Mouse (Mus musculus) testis, adult 2 months (tissue): ENCODE results near the gene Dst.

Experiments
- CTCF ChIP-seq: fragments of 200-500 bp; IDR thresholded peaks from 2 replicates; pipeline ENCODE4 v1.5.1; 2012; ENCODE audit warnings: low read depth, mild to moderate bottlenecking, inconsistent platforms, low read length, moderate library complexity; ENCODE audit not compliant: control insufficient read depth, insufficient read depth, insufficient replicate concordance
- POLR2A ChIP-seq: fragments of 200-500 bp; IDR thresholded peaks from 2 replicates; pipeline ENCODE4 v1.6.1; 2012; ENCODE audit warnings: low read depth, mild to moderate bottlenecking, inconsistent platforms, low read length, moderate library complexity; ENCODE audit not compliant: control insufficient read depth

DNA sequence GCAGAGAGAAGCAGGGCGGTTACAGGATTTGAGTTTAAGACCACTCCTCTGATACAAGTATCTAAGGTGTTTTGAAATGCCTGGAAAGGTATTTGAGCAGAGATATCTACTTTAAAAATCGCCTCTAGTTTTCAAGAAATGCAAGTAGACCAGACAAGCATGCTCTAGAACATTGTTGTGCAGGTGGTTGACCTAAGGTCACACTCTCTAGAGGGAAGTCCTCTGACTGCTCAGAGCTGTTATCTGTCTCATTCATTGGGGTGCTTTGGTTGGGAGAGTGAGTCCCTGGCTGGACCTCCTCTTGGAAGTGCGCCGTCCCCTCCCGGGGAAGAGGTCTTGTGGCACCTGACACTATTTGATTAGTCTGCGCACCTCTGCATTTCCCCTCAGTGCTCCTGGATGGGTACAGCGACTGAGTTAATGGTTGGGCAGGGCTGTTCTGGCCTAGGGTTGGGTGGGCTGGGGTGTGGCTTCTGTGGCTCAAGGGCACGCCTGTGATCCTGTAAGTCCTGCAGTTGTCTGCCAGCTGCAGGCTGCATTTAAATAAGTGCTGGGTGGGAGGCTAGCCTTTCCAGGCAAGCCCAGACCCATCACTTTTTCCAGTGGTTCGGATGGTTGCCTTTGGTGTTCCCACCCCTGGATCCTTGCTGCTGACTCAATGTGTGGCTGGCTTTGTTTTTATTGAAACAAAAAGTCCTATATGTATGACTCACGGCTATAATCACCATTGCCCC, 165.6 kb downstream of the Dst start:
- TF ChIP-seq CTCF (no peak), POLR2A (no peak)
